Mouse (Mus musculus): ENCODE results near the gene Rerg.
A peak's percentile ranks its signal among the peaks of the same experiment; 100 is the strongest.

Gene Rerg

DNA sequence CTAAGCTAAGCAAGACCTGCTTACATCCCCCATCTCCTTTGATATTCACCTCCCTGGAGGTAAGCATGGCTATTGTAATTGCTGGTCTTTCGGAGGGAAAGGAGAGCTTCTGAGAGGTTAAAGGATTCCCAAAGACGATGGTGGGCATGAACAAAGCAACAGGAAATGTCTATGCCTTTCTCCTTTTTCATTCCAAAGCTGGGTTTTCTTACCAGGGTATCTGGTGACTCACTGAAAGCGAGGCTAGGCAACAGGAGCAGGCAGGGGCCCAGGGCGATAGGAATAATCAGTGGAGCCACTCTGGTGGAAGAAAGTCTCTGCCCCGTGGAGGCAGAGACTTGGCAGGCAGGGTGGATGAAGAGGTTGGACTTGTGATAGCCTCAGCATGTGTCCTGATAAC is at the start of gene Rerg:
TSS of gene Rerg (minus strand) at position 272 of the 400 bp plus-strand sequence.
- no peak for DNase-seq

DNA sequence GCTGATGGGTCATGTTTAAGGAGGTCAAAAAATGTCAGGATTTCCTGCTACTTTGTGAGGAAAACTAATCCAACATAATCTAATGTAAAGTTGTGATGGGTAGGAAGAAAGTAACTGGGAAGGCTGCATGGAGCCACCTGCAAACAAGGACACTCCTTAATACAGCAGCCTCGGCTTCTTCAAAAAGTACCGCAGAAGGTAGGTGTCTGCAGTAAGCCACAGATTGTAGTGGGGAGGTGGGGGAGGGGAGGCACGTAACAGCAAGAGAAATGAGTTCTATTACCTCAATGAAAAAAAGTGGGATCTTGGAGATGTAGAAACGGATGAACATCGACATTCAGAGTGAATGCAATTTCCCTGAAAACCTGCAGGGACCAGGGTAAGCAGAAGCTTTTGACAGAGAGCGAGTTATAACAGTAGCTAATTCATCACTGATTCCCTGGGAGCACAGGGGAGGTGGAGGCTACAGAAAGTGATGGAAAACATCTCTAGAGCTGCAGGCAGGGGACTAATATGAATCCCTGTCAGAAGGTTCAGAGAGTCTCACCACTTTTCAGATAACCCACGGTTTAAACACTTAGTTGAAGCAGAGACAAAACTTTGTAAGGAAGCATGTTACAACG is 47.7 kb upstream of the Rerg start:
- DNase-seq, result no peak

DNA sequence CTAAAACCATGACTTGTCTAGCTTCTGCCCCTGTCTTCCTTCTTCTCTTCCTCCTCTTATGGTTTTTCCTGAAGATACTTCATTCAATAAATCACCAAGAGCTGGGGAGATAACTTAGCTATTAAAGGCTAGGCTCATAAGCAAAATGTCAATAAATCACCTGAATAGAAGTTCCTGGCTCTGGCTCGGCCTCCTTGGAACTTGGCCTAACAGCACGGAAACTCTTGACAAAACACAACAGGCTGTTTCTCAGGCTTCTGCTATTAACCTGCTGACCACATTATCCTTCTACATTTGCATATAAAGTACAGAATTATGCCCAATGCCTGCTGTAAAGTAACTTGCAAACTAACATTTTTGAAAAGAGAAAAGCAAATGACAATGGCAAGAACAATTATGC is 41.1 kb upstream of the Rerg start:
- no peak for DNase-seq

DNA sequence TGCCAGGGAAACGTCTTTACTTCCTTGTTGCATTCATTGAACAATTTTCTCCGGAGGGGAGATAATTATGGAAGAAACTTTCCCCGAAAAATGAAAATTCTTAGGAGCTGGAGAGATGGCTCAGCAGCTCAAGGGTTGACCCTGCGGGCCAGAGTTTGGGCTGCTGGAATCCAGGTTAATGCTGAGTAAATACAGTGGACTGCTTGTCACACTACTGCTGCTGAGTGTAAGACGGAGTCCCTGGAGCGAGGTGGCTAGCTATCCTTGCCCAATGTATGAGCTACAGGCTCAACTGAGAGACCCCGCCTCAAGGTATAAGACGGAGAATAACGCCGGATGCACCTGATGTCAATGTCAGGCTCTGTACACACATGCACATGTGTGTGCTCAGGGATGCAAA is 40.7 kb upstream of the Rerg start:
- DNase-seq, result no peak

DNA sequence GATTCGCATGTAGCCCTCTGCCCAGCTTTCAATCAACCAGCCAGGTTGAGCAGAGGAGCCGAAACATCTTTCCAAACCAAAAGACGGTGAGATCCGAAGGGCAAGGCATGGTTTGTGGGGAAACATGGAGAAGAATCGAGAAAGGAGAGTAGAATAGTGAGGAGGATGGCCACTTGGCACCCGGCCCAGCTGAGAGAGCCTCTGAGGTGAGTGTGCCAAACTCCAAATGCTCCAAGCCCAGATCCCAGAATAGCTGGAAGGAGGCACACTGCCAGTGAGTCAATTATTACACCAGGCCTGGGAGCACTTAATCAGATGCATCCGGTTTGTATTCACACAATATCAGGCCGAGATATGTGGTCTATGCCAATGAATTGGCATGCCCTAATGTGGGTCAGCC is 39.7 kb upstream of the Rerg start:
- DNase-seq, result no peak

DNA sequence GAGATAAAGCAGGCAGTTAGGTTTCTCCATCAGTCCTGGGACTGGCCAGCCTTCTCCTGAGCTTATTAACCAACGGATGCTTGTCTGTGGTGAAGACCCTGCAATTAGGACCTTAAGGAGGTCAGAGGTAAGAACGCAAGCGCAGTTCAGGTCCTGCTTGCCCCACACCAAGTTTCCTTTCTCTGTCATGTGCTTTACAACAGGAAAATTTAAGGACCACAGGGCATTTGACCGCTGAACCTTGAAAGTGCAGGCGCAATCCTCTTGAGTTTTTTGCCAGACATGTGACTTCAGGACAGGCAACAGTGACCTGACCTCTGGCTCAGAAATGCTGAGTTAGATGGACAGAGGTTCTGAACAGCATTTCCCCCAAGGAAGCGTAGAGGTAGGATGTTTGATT is 36.8 kb upstream of the Rerg start:
- no peak for DNase-seq

DNA sequence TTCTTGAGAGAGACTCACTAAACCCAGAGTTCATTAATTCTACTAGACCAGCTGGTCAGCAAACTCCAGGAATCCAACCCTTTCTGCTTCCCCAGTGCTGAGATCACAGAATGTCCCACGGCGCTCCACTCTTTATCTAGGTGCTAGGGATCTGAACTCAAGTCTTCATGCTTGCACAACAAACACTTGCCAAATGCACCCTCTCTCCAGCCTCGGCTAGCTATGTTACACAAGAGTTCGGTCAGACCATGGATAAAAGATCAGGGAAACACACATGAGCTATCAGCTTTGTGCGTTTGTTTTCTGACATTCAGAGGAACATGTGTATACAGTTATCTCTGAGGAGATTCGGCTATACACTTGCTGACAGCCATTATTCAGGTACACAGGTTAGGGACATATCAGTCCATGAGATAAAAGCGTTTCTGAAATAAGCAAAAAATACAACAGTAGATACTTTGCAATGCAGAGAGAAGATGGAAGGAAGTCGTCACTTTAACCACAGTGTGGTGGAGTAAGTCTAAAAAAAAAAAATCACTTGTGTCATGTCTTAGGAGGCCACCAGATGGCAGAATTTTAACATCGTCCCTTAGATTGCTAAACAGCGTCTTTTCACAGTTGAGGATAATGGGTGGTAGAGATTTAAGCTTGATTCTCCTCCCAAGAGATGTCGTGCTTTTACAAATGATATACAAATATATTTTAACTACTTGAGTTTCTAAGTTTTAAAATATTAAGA is 35.5 kb upstream of the Rerg start:
- no peak for DNase-seq

DNA sequence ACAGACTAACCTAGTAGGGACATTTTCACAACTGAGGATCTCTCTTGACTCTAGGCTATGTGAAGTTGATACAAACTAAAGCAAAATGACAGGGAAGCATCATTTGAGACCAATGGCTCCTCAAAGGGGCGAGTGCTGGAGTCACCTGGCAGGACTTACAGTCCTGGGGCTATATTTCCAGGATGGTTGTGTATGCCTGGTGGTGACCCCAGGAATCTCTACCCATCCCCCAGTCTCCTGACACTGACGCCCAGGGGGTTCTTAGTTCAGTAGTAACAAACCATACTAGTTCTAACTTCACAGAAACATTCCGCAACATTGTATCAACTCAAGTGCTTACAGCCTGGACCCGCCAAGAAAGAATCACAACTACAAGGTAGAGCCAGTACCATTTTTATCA is 32.4 kb upstream of the Rerg start:
- no peak for DNase-seq

DNA sequence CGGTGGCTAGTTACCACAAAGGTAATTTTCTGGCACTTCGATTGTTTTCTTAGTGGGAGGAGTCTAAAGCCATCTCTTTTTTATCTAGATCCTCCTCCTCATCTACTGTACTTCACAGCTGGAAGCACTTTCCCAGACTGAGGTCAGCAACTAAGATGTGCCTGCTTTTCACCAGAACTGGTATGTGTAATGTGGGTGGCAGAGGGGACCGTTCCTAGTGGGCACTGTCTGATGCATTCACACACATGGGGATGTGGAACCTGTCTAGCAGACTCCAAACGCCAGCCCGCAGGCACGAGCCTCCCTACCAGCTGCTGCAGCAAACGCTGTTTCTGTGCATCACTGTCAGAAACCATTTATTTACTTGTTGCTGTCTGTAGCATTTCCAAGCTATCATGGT is 31.3 kb upstream of the Rerg start:
- DNase-seq, result no peak

DNA sequence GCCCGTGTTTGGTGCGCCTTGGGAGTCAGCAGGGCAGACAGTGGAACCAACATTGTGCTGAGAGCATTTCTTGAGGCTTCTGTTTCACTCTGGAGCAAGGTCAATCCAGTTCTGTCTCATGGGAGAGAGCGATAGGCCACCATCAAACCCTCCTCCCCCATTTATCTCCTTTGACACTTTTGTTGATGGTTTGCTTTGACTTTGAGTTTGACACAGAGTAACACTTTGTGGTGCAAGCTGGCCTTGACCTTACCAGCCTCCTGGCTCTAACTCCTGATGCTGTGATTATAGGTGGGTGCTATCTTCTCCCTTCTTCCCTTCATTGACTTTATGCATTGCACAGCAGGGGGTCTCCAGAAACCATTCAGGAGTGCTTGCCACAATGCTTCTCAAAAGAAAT is 30.9 kb upstream of the Rerg start:
- no peak for DNase-seq

DNA sequence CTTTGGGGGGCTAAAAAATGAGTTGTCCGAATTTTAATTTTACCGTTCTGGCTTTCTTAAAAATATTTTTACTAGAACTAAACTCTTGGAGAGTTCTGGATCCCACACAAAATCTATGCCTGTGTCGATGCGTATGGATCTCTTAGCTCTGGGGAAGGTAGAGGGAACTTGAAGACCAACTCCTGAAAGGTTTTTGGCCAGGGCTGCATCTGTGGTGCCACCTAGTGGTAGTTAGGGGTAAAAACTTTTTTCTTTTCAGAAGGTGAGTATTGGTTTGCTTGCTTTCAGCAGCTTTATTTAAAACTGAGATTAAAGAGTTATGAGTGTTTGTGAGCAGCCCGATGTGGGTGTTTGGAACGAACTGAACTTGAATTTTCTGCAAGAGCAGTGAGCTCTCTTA is 21.8 kb upstream of the Rerg start:
- no peak for DNase-seq

DNA sequence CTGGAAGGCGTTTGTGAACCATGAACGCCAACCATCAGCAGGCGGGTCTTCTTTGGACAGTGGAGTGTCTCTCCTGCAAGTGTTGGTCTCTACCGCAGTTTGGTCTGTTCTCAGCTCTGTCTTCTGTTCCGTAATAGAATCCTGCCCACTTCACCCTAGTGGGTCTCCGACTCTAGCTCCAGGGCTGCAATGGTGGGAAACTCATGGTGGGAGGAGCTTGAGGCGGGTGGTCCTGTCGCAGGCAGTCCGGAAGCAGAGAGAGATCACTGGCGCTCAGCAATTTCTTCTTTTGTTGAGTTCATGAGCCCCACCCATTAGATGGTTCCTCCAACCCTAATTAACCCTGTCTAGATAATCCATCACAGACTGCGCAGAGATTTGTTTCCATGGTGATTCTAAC is 20.7 kb upstream of the Rerg start:
- DNase-seq, result no peak

DNA sequence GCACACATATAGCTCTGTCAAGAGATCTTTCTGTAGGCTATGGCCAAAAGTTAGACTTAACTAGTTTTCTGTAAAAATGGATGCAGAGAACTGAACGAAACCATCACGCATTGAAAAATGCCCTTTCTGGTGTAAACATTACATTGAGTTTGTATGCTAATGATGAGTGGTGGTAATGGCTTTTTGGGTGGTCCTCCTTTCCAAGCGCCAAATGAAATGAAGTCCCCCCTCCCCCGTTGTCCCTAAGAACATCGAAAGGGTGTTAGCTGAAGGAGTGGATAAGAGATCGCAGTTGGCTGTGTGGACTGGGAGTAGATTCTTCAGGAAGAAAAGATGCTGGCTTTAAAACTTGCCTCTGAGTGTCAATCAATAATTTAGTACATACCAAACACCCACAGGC is 20.3 kb upstream of the Rerg start:
- no peak for DNase-seq

DNA sequence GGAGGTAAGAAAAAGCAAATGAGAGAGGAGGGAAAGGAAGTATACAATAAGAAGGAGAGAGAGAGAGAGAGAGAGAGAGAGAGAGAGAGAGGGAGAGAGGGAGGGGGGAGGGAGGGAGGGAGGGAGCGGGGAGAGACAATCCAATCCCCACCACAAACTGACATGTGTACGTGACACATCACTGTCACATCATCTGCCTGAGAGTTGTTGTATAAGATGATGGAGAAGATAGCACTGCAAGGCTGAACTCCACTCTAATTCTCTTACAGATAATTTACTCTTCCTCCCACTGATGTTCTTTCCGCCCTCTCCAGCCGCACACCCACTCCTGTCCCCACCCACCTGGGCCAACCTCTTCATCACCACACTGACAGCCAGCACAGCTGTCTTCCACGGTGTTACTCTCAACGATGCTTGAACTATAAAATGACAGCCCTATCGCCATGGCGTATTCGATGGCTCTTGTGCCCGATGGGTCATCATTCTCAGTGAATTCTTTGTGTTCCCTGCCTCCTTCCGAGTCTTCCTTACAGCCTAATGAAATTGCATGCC is 18.2 kb upstream of the Rerg start:
- no peak for DNase-seq

DNA sequence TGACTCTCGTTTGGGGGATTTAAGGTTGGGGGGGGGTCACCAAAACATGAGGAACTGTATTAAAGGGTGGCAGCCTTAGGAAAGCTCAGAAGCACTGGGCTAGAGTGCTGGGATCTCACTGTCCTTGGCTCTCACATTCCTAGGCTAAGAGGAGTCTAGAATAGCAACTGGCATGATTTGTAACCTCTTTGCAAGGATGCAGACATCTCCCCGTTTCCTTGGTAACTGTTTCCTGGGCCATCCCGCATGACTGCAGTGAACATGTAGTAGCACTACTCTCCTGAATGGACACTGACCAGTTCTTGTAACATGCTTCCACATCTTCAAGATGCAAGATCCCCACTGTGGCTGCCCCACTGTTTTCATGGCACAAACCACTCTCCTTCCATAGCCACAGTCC is 17.1 kb upstream of the Rerg start:
- no peak for DNase-seq

DNA sequence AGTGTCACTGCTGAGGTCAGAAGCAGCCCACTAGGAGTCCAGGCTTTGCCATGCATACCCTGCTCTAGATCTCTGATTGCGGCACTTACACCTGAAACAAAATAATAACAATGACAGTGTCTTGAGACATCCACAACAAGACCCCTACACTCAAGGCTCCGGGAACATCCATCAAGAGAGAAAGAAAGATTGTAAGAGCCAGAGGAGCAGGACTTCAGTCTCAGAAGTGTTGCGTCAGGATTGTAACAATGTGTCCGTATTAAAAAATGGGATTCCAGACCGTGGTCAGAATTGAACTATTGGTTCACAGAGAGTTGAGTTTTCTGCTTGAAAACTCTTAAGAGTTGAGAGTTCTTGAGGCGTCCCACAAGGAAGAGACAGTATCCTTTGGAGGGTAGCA is 10.3 kb upstream of the Rerg start:
- no peak for DNase-seq

DNA sequence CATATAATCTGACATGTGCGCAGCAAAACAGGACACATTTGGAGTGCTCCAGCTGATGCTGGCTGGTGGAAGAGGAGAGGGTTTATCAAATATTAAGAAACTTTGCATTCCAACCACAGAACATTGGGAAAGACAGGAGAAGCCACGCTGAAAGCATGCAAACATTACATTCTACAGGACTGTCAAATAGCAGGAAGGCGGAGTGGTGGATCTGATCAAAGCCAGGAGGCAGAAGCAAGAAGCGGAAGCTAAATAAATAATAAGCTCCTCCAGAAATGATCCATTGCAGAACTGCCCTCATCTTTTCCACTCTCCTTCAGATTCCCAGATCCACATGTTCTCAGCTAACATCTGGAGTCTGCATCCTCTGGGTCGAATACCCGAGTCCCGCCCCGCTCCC is 9.8 kb upstream of the Rerg start:
- no peak for DNase-seq

DNA sequence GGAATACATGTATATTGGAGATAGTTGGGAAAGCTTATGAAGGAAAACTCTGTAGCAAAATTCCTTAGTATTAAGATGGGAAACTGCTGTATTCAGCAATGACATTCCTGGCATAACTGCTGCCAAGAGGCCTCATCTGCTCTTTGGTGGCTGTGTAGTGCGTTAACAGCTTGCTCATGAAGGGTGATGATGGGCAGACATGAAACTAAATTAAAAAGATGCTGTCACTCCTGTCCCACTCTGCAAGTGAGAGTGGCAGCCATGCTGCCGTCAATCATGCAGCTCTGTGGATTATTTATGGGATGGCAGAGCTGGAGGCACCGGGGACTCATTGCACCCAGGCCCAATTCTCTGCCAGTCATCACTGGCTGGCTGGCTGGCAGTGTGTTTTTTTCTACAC is 8.7 kb upstream of the Rerg start:
- DNase-seq, result no peak

DNA sequence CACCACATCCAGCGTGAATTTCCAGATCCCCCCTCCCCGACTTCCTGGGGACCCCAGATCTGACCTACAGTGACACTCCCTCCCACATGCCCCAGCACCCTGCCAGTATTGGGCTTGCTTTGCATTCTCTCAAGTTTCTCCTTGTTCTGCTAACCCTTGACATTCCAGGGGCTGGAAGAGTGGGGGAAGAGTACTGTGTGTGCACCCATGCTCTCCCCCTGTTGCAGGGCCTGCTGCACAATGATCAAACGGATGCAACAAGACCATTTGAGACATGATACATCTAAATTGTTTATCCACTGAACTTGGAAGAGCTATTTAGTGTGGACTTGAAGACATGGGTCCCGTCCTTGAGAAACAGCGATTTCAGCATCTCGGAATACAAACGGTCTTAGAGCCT is 349 bp upstream of the Rerg start:
- DNase-seq, result no peak

DNA sequence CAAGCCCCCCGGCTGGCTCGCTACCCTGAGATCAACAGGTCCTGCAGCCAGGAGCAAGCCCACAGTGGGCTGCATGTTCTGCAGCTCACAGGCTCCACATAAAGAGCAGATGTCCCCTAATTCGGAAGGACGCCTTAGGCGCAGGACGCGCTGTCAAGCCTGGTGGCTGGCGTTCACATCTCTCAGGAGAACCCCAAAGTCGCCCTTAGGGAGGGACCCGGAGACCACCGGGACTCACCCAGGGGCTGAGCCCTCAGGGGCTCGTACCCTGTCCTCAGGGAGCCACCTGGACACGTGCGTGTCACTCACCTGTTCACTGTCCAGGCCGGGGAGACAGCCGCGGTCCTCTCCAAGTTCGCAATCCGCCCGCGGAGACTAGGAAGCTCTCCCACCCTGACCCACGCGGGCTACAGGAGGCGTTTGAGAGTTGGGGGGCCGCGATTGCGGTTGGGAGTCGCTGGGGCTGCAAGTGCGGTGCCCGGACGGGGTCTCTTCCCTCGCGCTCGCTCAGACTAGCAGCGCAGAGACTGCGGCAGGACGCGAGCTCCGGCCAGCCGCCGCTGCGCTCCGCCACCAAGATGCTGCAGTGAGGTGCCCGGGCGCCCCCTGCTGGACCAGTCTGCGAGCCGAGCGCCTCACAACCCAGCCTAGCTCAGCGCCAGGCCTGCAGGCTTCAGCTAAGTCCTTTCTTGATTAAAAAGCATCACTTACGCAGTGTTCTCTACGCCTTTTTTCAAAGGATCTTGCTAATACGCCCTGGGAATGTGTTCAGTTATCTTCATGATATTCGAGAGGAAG is 927 bp downstream of the Rerg start:
- peak; percentile 79 for DNase-seq

DNA sequence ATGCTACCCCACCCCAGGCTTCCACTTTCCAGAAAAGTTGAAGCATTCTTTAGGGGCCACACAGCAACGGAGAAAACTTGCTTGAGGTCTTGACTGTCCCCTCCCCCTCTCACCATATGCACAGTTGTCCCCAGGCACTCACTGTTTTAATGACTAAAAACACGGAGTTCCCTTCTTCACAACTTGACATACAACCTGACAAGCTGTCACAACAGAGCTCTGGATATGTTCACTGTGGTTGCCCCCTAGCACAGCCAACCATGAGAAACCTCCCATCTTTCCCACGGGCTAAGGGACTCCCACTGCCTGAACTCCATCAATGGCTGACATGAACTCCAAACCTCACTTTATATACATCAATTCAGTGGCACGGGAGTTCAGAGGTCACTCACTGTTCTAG is 3.5 kb downstream of the Rerg start:
- no peak for DNase-seq

DNA sequence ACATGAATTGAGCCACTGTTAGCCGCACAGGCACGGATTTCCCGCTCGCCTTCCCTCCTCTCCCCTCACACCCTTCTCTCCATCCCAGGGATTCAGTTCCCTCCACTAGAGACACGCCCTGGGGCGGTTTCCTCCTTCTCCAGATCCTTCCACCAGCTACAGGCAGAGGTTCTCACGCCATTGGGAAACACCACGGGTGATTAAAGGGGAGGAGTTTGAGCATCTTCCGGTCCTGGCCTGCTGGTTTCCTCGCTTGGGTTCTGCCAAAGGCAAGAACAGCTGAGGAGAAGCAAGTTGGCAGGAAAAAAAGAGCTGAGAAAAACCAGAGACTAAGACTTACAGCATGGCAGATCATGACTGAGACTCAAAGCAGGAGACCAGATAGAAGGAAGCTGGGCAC is 6.7 kb downstream of the Rerg start:
- no peak for DNase-seq

DNA sequence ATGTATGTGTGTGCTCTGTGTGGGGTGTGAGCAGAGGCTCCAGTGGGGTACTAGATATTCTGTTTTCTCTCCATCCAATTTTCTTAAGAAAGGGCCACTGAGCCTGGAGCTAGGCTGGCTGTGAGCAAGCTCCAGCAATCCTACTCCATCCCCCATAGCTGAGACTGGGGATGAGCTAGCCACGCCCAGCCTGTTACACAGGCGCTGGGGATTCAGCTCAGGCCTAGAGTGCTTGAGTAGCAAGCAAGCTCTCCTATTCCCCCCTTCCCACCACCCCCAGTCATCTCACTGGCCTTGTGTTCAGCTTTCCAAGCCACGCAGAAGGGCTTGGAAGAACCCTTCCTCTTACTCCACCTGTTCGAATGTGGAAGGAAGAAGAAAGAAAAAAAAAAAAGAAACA is 7.2 kb downstream of the Rerg start:
- DNase-seq, result no peak

DNA sequence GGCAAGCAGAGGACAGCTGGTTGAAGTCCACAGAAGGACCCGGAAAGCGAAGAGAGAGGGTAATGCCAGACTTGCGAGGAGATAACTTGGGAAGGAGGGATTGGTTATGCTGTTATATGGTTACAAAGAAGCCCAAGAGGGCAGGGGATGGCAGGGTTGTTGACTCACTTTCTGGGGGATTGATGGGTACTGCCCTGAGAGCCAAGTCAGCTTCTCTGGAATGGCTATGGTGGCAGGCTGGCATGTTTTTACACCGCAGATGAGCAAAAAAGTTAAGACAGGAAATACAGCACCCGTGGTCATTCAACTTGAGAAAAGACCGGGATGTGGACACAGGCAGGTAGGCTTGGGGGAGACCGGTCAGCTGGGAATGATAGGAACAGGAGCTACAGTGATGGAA is 7.8 kb downstream of the Rerg start:
- DNase-seq, result no peak
